Mouse (Mus musculus) hindbrain, embryonic 16.5 days (tissue): ENCODE measurements at regions not wholly inside any gene's neighbourhood (a gene's known extent, or its start where the extent isn't known, plus 50 kb on each side); places are given as distances from the start of the nearest gene placed in this dataset.

Experiments
- ATAC-seq: fragments of 200-750 bp; cut with Nextera tagmentation; 2 replicates; pipeline ENCODE4 v1.8.0; 2017; ENCODE audit warnings: moderate TSS enrichment, moderate library complexity
- H3K27ac ChIP-seq: fragments of 300-500 bp; sonication (generic); 2 replicates; pipeline ENCODE4 v1.5.1; 2014; ENCODE audit warnings: low read depth, mild to moderate bottlenecking, control low read depth, low read length, moderate library complexity
- H3K27me3 ChIP-seq: fragments of 300-500 bp; sonication (generic); replicated peaks from 2 replicates; pipeline ENCODE4 v1.6.1; 2014; ENCODE audit warnings: low read length; ENCODE audit not compliant: control insufficient read depth, insufficient read depth
- H3K36me3 ChIP-seq: fragments of 300-500 bp; sonication (generic); 2 replicates; pipeline ENCODE4 v1.6.1; 2014; ENCODE audit warnings: mild to moderate bottlenecking, low read length, moderate library complexity, mixed read lengths; ENCODE audit not compliant: control insufficient read depth, insufficient read depth
- H3K4me1 ChIP-seq: fragments of 300-500 bp; sonication (generic); 2 replicates; pipeline ENCODE4 v1.6.1; 2014; ENCODE audit warnings: low read depth, low read length; ENCODE audit not compliant: control insufficient read depth, insufficient read depth
- H3K4me2 ChIP-seq: fragments of 300-500 bp; sonication (generic); 2 replicates; pipeline ENCODE4 v1.6.1; 2014; ENCODE audit warnings: mild to moderate bottlenecking, low read length, control low read depth, moderate library complexity
- H3K4me3 ChIP-seq: fragments of 300-500 bp; sonication (generic); 2 replicates; pipeline ENCODE4 v1.5.1; 2014; ENCODE audit warnings: mild to moderate bottlenecking, low read length, control low read depth, moderate library complexity
- H3K9ac ChIP-seq: fragments of 300-500 bp; sonication (generic); 2 replicates; pipeline ENCODE4 v1.6.1; 2014; ENCODE audit warnings: low read depth, mild to moderate bottlenecking, control low read depth, low read length, moderate library complexity
- H3K9me3 ChIP-seq: fragments of 300-500 bp; sonication (generic); 2 replicates; pipeline ENCODE4 v1.6.1; 2014; ENCODE audit warnings: mild to moderate bottlenecking, low read length, moderate library complexity; ENCODE audit not compliant: control insufficient read depth
- WGBS: fragments of 180-500 bp; shearing (Covaris S2); extraction: QIAGEN DNeasy Blood & Tissue Kit; methylation state at CpG from one replicate; pipeline ENCODE4 v1.1.7; 2014; 5-methylcytosine and 5-hydroxymethylcytosine counted together

GRCm38 (mm10) chr7:136443436-136443835, 451.0 kb upstream of the Mgmt start:
- Histone ChIP-seq H3K27ac (no peak overlapping the region), H3K9me3 (no peaks in the 10 kb centered on the region), H3K9ac (no peak overlapping the region), H3K36me3 (no peaks in the 10 kb centered on the region), H3K4me3 (no peak overlapping the region), H3K27me3 (no peaks in the 10 kb centered on the region), H3K4me1 (no peaks in the 10 kb centered on the region), H3K4me2 (no peak overlapping the region)
- ATAC-seq = no peak
- 50% methylated on average over 2 of the region's 2 CpGs for WGBS

GRCm38 (mm10) chr7:136445091-136445490, 449.3 kb upstream of the Mgmt start:
- WGBS = 93% methylated on average over 6 of the region's 6 CpGs
- ATAC-seq = no peak
- Histone ChIP-seq H3K9me3 (no peaks in the 10 kb centered on the region), H3K4me2 (no peak overlapping the region), H3K9ac (no peak overlapping the region), H3K4me1 (no peaks in the 10 kb centered on the region), H3K4me3 (no peak overlapping the region), H3K27me3 (no peaks in the 10 kb centered on the region), H3K27ac (no peak overlapping the region), H3K36me3 (no peaks in the 10 kb centered on the region)

GRCm38 (mm10) chr7:136449286-136449685, 445.1 kb upstream of the Mgmt start:
- no peak overlapping the region for H3K27ac ChIP-seq
- no peaks in the 10 kb centered on the region for H3K27me3 ChIP-seq
- no peak overlapping the region for H3K4me2 ChIP-seq
- no peak for ATAC-seq
- no peaks in the 10 kb centered on the region for H3K9me3 ChIP-seq
- H3K9ac ChIP-seq = no peak overlapping the region
- peaks cover 4% of the 10 kb centered on the region; the same call in 1 of the 2 replicates for H3K4me1 ChIP-seq
- 85% methylated on average over 1 of the region's 1 CpGs for WGBS
- no peaks in the 10 kb centered on the region for H3K36me3 ChIP-seq
- no peak overlapping the region for H3K4me3 ChIP-seq

GRCm38 (mm10) chr7:136451672-136452361, 442.6 kb upstream of the Mgmt start:
- 73% methylated on average over 8 of the region's 8 CpGs for WGBS
- H3K9me3 ChIP-seq = no peaks in the 10 kb centered on the region
- no peak overlapping the region for H3K4me3 ChIP-seq
- H3K36me3 ChIP-seq = no peaks in the 10 kb centered on the region
- H3K27ac ChIP-seq = no peak overlapping the region
- no peak overlapping the region for H3K4me2 ChIP-seq
- no peak for ATAC-seq
- no peak overlapping the region for H3K9ac ChIP-seq
- no peaks in the 10 kb centered on the region for H3K27me3 ChIP-seq
- H3K4me1 ChIP-seq = peaks cover 4% of the 10 kb centered on the region; the same call in 1 of the 2 replicates

GRCm38 (mm10) chr7:136452561-136452960, 441.9 kb upstream of the Mgmt start:
- 62% methylated on average over 5 of the region's 5 CpGs for WGBS
- Histone ChIP-seq H3K36me3 (no peaks in the 10 kb centered on the region), H3K9ac (no peak overlapping the region), H3K4me1 (peaks cover 4% of the 10 kb centered on the region; the same call in 1 of the 2 replicates), H3K27ac (no peak overlapping the region), H3K4me2 (no peak overlapping the region), H3K4me3 (no peak overlapping the region), H3K9me3 (no peaks in the 10 kb centered on the region), H3K27me3 (no peaks in the 10 kb centered on the region)
- ATAC-seq = no peak

GRCm38 (mm10) chr7:136457171-136457570, 437.2 kb upstream of the Mgmt start:
- Histone ChIP-seq H3K27me3 (no peaks in the 10 kb centered on the region), H3K4me1 (peaks cover 4% of the 10 kb centered on the region; the same call in 1 of the 2 replicates), H3K4me3 (no peak overlapping the region), H3K36me3 (no peaks in the 10 kb centered on the region), H3K27ac (no peak overlapping the region), H3K9me3 (no peaks in the 10 kb centered on the region), H3K9ac (no peak overlapping the region), H3K4me2 (no peak overlapping the region)
- ATAC-seq = no peak
- 75% methylated on average over 7 of the region's 7 CpGs for WGBS

- Histone ChIP-seq H3K4me2 (no peak overlapping the region), H3K27ac (no peak overlapping the region), H3K4me3 (no peak overlapping the region), H3K4me1 (peaks cover 4% of the 10 kb centered on the region; the same call in 1 of the 2 replicates), H3K27me3 (no peaks in the 10 kb centered on the region), H3K36me3 (no peaks in the 10 kb centered on the region), H3K9ac (no peak overlapping the region), H3K9me3 (no peaks in the 10 kb centered on the region)
- WGBS = 92% methylated on average over 10 of the region's 10 CpGs
- ATAC-seq = no peak
Measured at GRCm38 (mm10) chr7:136457867-136458448, 436.5 kb upstream of the Mgmt start.

GRCm38 (mm10) chr7:136477135-136477534, 417.3 kb upstream of the Mgmt start:
- Histone ChIP-seq H3K9me3 (no peaks in the 10 kb centered on the region), H3K36me3 (no peaks in the 10 kb centered on the region), H3K27ac (no peak overlapping the region), H3K4me3 (no peak overlapping the region), H3K4me2 (no peak overlapping the region), H3K4me1 (no peaks in the 10 kb centered on the region), H3K9ac (no peak overlapping the region), H3K27me3 (no peaks in the 10 kb centered on the region)
- 71% methylated on average over 4 of the region's 4 CpGs for WGBS
- no peak for ATAC-seq

GRCm38 (mm10) chr7:136480641-136481202, 413.7 kb upstream of the Mgmt start:
- WGBS = 62% methylated on average over 13 of the region's 13 CpGs

More at GRCm38 (mm10) chr7:136480641-136481202, 413.7 kb upstream of the Mgmt start:
- Histone ChIP-seq H3K27me3 (no peaks in the 10 kb centered on the region), H3K36me3 (no peaks in the 10 kb centered on the region), H3K4me1 (no peaks in the 10 kb centered on the region; the same call in 1 of the 2 replicates), H3K9ac (no peak overlapping the region), H3K4me2 (no peak overlapping the region), H3K27ac (no peak overlapping the region), H3K9me3 (no peaks in the 10 kb centered on the region), H3K4me3 (no peak overlapping the region)
- ATAC-seq = no peak
